Mouse (Mus musculus): ENCODE results near the gene Olfr1013.

The Olfr1013 gene

GRCm38 (mm10) chr2:85766798-85767197, at the start of gene Olfr1013:
Gene Olfr1013, plus strand, starts transcription at chr2:85767098.
- no peak for DNase-seq

GRCm38 (mm10) chr2:85725793-85726192, 41.1 kb upstream of the Olfr1013 start:
- peak; percentile 36 to 51 for DNase-seq

DNA sequence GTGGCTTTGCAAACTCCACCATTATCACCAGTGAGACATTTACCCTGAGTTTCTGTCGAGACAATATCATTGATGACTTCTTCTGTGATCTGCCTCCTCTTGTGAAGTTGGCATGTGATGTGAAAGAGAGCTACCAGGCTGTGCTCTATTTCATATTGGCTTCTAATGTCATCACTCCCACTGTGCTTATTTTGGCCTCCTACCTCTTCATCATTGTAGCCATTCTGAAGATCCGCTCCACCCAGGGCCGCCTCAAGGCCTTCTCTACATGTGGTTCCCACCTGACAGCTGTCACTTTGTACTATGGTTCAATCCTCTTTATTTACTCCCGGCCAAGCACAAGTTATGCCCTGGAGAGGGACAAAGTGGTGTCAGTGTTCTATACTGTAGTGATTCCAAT, 13.1 kb upstream of the Olfr1013 start:
- DNase-seq, result peak; percentile 8 to 27

DNA sequence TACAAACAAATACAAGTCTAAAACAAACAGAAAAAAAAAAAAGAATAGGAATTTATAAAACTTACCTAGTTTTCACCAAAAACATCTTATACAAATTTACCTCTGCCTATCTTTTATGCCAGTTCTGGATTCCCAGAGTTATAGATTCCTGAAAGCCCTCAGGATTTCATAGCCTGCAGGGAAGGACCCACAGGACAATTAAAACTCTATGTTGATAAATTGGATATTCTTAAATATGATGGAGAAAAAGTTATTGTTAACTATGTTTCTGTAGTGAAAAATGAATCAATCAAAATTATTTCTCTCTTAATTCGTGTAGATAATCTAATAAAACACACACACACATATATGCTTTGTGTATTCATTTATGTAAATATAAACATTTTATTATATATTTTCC, 4.2 kb upstream of the Olfr1013 start, which contains the start of gene Olfr1012:
Olfr1012 (minus strand) TSS at position 101 of the 400 bp plus-strand sequence.
- DNase-seq, result no peak

DNA sequence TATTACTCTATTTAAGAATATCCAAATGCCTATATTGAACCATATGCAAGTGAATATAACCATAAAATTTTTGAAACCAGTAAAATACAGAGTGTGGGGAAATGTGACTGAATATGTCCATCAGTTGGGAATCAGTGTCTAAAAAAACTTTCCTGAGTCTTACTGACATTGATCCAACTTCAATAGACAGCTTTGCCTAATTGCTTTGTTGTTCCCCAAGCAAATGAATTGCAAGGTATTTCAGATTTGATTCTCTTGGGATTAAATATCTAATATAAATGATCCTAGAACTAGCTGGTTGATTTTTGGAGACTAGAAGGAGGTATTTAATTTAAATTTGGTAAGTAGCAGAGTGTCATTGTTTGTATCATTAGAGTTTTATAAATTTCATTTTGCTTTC, 5.5 kb downstream of the Olfr1013 start, which contains the start of gene Olfr1014:
Olfr1014 (plus strand) TSS at position 301 of the 400 bp plus-strand sequence.
- no peak for DNase-seq

GRCm38 (mm10) chr2:85781717-85782116, 14.8 kb downstream of the Olfr1013 start, which contains the start of gene Olfr1015:
Gene Olfr1015, plus strand, starts transcription at chr2:85782017.
- no peak for DNase-seq

- peak; percentile 1 to 3 for DNase-seq
Measured at GRCm38 (mm10) chr2:85792331-85792730, 25.4 kb downstream of the Olfr1013 start.

GRCm38 (mm10) chr2:85802444-85802843, 35.5 kb downstream of the Olfr1013 start, which contains the start of gene Olfr1016:
Gene Olfr1016, minus strand, starts transcription at chr2:85802544.
- no peak for DNase-seq

GRCm38 (mm10) chr2:85804501-85804900, 37.6 kb downstream of the Olfr1013 start:
- DNase-seq, result no peak

GRCm38 (mm10) chr2:85818179-85818578, 51.3 kb downstream of the Olfr1013 start, which contains the start of gene Olfr1018:
Gene Olfr1018, plus strand, starts transcription at chr2:85818479.
- DNase-seq, result no peak
